Mouse (Mus musculus) olfactory bulb, adult 2 months (tissue): ENCODE data around the gene Adamts12. TPM values are rescaled to one million over a fixed set of nuclear protein-coding genes. Genes with fewer than 3 reads are reported as not detected.

Experiments used
- H3K27ac ChIP-seq: fragments of 200-500 bp; 2 replicates; pipeline ENCODE4 v1.5.1; 2012; ENCODE audit warnings: low read depth, low read length; ENCODE audit not compliant: insufficient read depth
- H3K4me1 ChIP-seq: fragments of 200-500 bp; 2 replicates; pipeline ENCODE4 v1.6.1; 2012; ENCODE audit warnings: low read length; ENCODE audit not compliant: control insufficient read depth, insufficient read depth
- H3K4me3 ChIP-seq: fragments of 200-500 bp; 2 replicates; pipeline ENCODE4 v1.5.1; 2012; ENCODE audit warnings: mild to moderate bottlenecking, low read depth, low read length, moderate library complexity; ENCODE audit not compliant: insufficient read depth
- CTCF ChIP-seq: fragments of 200-500 bp; IDR thresholded peaks from 2 replicates; pipeline ENCODE4 v1.5.1; 2012; ENCODE audit warnings: low read depth, mild to moderate bottlenecking, low read length, moderate library complexity; ENCODE audit not compliant: insufficient read depth
- POLR2A ChIP-seq: fragments of 200-500 bp; IDR thresholded peaks from 2 replicates; pipeline ENCODE4 v1.6.1; 2012; ENCODE audit warnings: mild to moderate bottlenecking, low read depth, low read length, moderate library complexity; ENCODE audit not compliant: insufficient read depth
- WGBS: fragments of 180-500 bp; shearing (Covaris S2); methylation state at CpG from one replicate; pipeline ENCODE4 v1.1.7; 2018; 5-methylcytosine and 5-hydroxymethylcytosine counted together
- polyA plus RNA-seq: library from polyadenylated mRNA; stranded (reverse); fragments of >200 nt; gene quantifications from 2 replicates; pipeline ENCODE4 v1.2.4, GENCODE M21; 2012; ENCODE audit warnings: low replicate concordance; ENCODE audit not compliant: missing spikeins, insufficient read depth, insufficient read length

Adamts12 gene
- polyA plus RNA-seq, 1 experiment = not detected

DNA sequence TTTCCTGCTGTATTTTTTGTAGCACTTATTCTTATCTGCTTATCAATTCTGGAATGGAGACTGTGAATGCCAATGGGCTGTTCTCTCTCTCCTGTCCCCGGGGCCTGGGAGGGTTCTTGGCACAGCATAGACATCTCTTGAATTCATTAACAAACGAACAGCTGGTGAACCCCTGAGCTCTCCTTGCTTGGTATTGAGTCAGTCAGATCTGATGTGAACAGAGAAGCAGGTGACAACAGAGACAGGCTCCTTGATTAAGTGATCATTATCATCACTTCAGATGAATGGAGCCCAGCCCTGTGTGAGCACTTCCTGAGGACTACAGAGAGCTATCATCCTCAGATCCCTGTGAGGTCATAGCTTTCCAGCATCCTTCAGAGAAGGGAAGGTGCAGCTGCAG is 299.5 kb downstream of the Adamts12 start:
- WGBS = 33% methylated on average over 2 of the region's 2 CpGs
- Histone ChIP-seq H3K27ac (no peak overlapping the region), H3K4me3 (no peak overlapping the region), H3K4me1 (no peaks in the 10 kb centered on the region)
- no peak for TF ChIP-seq CTCF
- TF ChIP-seq POLR2A = no peak

DNA sequence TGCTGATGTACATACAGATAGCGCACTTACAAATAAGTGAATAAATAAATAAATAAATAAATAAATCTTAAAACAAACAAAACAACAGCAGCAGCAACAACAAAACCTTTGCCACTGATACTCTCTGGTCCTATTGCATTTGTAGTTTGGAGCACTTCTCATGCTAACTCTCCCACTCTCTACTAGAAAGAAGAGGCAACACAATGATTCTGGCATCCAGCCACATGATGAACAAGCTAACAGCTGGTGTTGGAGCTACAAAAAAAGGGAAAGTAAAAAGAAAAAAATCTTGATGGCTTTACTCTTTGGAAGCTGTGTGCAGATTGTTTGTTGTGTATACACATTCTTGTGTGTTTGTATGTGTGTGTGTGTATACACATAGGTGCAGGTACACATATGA is 300.2 kb downstream of the Adamts12 start:
- H3K4me3 ChIP-seq = no peak overlapping the region
- TF ChIP-seq POLR2A (no peak), CTCF (no peak)
- 98% methylated on average over 1 of the region's 1 CpGs for WGBS
- H3K27ac ChIP-seq = no peak overlapping the region
- no peaks in the 10 kb centered on the region for H3K4me1 ChIP-seq

DNA sequence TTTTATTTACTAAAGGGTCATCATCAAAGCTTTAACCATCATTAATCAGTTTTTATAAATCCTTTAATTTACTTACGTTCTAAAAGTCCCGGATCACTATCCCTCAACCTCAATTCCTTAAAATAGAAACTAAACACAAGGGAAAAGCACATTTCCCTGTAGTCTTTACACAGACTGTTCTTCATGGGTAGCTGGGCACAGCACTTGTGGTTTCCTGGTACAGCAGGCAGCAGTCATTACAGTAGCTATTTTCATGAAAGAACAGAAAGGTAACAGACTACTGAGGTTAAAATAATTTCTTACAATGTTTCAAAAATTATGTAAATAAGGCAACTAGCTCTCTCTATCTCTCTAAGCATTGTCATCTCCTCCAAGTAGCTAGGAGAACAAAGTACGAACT is 305.0 kb downstream of the Adamts12 start:
- no peak for TF ChIP-seq CTCF
- no peak for TF ChIP-seq POLR2A
- WGBS = 85% methylated on average over 3 of the region's 3 CpGs
- Histone ChIP-seq H3K4me1 (no peaks in the 10 kb centered on the region), H3K27ac (no peak overlapping the region), H3K4me3 (no peak overlapping the region)

DNA sequence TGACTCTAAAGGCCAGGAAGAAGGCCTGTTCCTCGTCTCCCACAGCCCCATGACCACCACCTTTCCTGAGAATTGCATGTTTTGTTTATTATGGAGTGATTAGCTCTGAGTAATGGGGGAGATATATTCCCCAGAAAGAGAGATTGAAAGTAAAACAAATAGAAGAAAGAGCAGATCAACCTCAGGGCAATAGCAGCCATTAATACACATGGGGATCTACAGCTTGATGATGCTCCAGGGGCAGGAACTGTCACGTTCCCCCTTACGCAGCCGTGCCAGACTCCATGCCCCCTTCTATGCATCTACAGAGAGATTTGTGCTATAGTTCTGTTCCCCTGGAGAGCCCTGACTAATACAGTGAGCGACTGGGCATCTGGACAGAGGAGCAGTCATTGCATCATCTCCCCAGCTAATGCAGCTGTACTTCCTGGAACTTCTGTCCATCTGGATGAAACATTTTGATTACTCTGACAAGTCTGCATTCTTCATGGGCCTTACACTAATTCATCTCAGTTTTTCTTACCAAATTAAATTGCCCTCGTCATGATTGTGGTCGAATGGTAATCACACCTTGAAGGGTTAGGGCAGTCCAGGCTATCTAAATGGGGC is 306.0 kb downstream of the Adamts12 start:
- 95% methylated on average over 7 of the region's 7 CpGs for WGBS
- H3K27ac ChIP-seq = no peak overlapping the region
- H3K4me1 ChIP-seq = no peaks in the 10 kb centered on the region
- TF ChIP-seq CTCF (no peak), POLR2A (no peak)
- H3K4me3 ChIP-seq = no peak overlapping the region

DNA sequence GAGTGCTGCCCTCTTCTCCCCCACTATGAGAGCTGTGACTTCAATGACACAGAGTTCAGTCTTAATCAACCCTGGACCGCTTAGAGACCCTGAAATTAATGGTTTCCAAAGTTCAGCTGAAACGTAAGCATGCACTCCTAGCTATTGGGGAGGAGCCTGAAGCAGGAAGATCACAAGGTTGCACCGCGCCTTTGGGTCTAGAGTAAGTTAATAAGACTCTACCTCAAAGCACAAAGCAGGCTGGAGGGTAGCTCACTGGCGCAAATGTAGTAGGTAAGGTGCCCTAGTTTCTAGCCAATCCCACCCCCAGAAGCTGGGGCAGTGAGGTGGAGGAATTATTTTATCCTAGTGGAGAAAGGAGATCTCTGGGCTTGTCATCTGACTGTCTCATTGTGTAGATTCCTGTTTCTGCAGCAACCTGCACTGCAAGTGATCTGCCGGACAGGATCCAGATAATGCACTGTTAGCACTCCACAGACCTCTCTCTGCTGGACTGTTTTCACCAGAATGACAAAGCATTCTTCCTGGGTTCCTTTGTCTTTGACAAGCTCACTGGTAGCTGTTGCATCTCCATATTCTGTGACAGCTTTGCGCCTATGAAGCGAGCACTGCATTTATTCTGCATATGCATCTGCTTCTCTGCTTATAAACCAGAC is 315.0 kb downstream of the Adamts12 start:
- no peak overlapping the region for H3K27ac ChIP-seq
- H3K4me3 ChIP-seq = no peak overlapping the region
- 95% methylated on average over 8 of the region's 8 CpGs for WGBS
- TF ChIP-seq POLR2A (no peak), CTCF (no peak)
- H3K4me1 ChIP-seq = no peaks in the 10 kb centered on the region

DNA sequence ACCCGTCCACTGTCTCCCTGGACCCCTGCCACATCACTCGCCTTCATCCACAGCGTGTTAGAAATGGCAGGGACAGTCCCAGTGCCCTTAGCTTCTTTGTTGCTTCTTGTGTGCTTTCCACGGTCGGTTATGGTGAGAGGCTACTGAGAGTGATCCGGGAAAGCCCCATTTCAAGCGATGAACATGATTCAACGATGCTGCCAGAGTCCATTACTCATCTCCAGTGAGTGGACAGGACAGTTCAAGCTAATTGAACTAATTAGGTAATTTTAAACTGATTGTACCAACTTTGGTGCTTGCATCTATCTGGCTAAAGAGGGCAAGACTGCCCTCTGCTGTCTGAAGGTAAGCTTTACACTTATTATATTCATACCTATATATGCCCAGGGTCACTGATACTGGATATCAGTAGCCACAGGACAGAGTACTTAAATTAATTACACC is 315.5 kb downstream of the Adamts12 start:
- H3K4me3 ChIP-seq = no peak overlapping the region
- TF ChIP-seq POLR2A (no peak), CTCF (no peak)
- 36% methylated on average over 8 of the region's 8 CpGs for WGBS

DNA sequence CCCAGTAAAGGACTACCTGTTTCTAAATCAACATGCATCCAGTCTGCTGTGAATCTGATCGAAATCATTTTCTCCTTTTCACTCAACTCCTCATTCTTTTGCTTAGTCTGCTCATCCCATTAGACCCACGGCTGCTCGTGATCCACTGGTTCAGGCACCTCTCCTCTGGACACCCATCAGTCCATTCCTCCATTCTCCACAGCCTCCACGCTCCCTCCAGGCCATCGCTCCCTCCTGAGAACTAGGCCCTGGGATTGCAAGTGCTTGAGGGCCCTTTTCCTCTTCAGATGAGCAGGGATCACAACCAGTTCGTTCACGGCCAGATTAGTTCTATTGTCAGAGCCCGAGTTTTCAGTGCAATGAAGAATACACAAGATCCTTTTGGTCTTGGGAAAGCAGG is 316.0 kb downstream of the Adamts12 start:
- TF ChIP-seq CTCF (no peak), POLR2A (no peak)
- Histone ChIP-seq H3K4me1 (no peaks in the 10 kb centered on the region), H3K27ac (no peak overlapping the region), H3K4me3 (no peak overlapping the region)
- 84% methylated on average over 8 of the region's 8 CpGs for WGBS

More for the DNA sequence above, 315.5 kb downstream of the Adamts12 start:
- Histone ChIP-seq H3K4me1 (no peaks in the 10 kb centered on the region), H3K27ac (no peak overlapping the region)

DNA sequence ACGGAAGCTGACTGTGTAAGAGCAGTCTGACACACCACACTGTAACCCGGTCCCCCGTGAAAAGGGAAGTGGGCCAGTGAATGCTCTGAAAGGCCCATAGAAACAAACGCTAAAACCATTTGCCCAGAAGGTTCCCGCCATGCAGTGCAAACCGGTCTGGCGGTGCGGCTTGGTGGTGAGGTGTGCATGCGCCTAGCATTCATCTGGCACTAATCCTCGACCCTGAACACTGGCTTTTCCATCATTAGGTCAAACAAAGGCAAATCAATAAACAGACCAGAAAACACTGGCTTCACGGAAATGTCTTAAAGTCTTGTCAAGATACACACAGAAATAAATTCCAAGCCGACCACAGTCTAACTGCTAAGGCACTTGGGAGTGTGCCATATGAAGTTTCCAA is 318.0 kb downstream of the Adamts12 start:
- 75% methylated on average over 12 of the region's 12 CpGs for WGBS
- no peak for TF ChIP-seq POLR2A
- TF ChIP-seq CTCF = no peak
- Histone ChIP-seq H3K27ac (no peak overlapping the region), H3K4me1 (no peaks in the 10 kb centered on the region), H3K4me3 (no peak overlapping the region)

DNA sequence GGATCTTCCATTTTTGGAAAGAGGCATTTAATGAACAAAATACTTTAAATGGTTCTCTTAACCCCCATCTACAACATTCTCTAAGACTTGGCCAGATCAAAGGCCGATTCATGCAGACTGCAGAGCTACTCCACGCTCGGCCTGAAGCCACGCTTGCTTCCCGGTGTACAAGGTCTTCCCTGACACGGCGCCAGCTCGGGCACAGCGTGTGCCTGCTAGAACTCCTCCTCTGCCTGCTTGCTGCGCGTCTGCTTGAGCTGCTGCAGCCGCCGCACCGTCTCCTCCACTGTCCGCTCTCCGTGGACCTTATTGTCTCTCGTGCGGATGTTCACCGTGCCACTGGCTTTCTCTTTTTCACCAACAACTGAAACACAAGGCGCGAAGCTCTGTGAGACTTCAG is 319.2 kb downstream of the Adamts12 start:
- 91% methylated on average over 21 of the region's 21 CpGs for WGBS
- H3K4me1 ChIP-seq = no peaks in the 10 kb centered on the region
- TF ChIP-seq POLR2A = no peak
- no peak for TF ChIP-seq CTCF
- no peak overlapping the region for H3K27ac ChIP-seq
- H3K4me3 ChIP-seq = no peak overlapping the region

DNA sequence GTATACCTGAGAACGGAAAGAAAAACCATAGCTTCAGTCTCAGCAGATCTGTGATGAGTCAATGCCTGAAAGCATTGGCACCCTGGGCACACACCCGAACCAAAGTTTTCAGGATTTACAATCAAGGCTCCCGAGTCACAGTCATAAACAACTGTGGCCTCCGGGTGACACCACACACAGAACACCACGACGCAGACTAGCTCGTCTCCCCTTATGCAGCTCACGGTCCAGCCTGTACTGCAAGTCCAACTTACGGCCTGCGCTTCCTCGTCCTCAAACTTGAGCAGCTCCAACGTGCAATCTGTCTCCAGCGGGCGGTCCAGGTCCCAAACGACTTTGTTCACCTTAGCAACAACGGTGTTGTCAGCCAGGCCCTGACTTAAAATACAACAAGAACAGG is 328.3 kb downstream of the Adamts12 start:
- Histone ChIP-seq H3K4me3 (no peak overlapping the region), H3K4me1 (peaks cover 3% of the 10 kb centered on the region; the same call in 1 of the 2 replicates), H3K27ac (no peak overlapping the region)
- no peak for TF ChIP-seq CTCF
- TF ChIP-seq POLR2A = no peak
- WGBS = 94% methylated on average over 16 of the region's 16 CpGs
